13 mouse cellular contexts compared by ENCODE assay signal in genomic region chr10:58871149-58871820, GRCm38 (mm10). TPM values are rescaled to one million over a fixed set of nuclear protein-coding genes. Genes with fewer than 3 reads are reported as not detected.
DNase-seq lines count a peak whose midpoint lies in the region; ATAC-seq and TF ChIP-seq lines count a peak whose summit lies in the region.
"Had no signal": no experiment of that assay in that cellular context is flagged by ENCODE, and none has a peak within 500 bp of the region (broad histone marks: within the 10 kb centered on the region; RNA-seq: fewer than 3 reads in every experiment).

No protein-coding gene starts in this region.

- no peak overlapping the region for H3K27ac ChIP-seq in heart, embryonic 12.5 days (ENCODE audit: poor library complexity, severe bottlenecking)
- no peak overlapping the region for H3K27ac ChIP-seq in thymus, adult 2 months (ENCODE audit: control insufficient read depth, insufficient read depth, low read length)
- H3K27ac ChIP-seq: kidney, embryonic 15.5 days; limb, embryonic 12.5 days had no signal

- H3K27me3 ChIP-seq in heart, embryonic 12.5 days (replicated peaks): no peaks in the 10 kb centered on the region
- H3K27me3 ChIP-seq in thymus, adult 2 months (ENCODE audit: control insufficient read depth, insufficient read depth, low read length): no peaks in the 10 kb centered on the region
- H3K27me3 ChIP-seq: kidney, embryonic 15.5 days; limb, embryonic 12.5 days had no signal

- H3K9me3 ChIP-seq in heart, embryonic 12.5 days (replicated peaks): no peaks in the 10 kb centered on the region
- H3K9me3 ChIP-seq: kidney, embryonic 15.5 days; limb, embryonic 12.5 days had no signal

- H3K4me3 ChIP-seq in heart, embryonic 12.5 days: no peak overlapping the region
- no peak overlapping the region for H3K4me3 ChIP-seq in thymus, adult 2 months (ENCODE audit: control insufficient read depth, insufficient read depth, low read length)
- H3K4me3 ChIP-seq: kidney, embryonic 15.5 days; limb, embryonic 12.5 days had no signal

- H3K9ac ChIP-seq in heart, embryonic 12.5 days: no peak overlapping the region
- H3K9ac ChIP-seq: kidney, embryonic 15.5 days; limb, embryonic 12.5 days had no signal

- H3K4me2 ChIP-seq in heart, embryonic 12.5 days: no peak overlapping the region
- H3K4me2 ChIP-seq: kidney, embryonic 15.5 days; limb, embryonic 12.5 days had no signal

- TF ChIP-seq POLR2A in thymus, adult 2 months (IDR thresholded peaks at IDR 0.05; ENCODE audit: control insufficient read depth, extremely low read depth, insufficient read depth, low read length, poor library complexity): no peak

- H3K4me1 ChIP-seq in heart, embryonic 12.5 days (replicated peaks): no peaks in the 10 kb centered on the region
- no peaks in the 10 kb centered on the region for H3K4me1 ChIP-seq in thymus, adult 2 months (replicated peaks; ENCODE audit: control insufficient read depth, insufficient read depth, low read length)
- H3K4me1 ChIP-seq: limb, embryonic 12.5 days had no signal

- H3K36me3 ChIP-seq in heart, embryonic 12.5 days: no peaks in the 10 kb centered on the region
- no peaks in the 10 kb centered on the region for H3K36me3 ChIP-seq in thymus, adult 2 months (ENCODE audit: control insufficient read depth, insufficient read depth, low read length)
- H3K36me3 ChIP-seq: kidney, embryonic 15.5 days; limb, embryonic 12.5 days had no signal

- ATAC-seq in heart, embryonic 12.5 days (ENCODE audit: insufficient number of reproducible peaks, low FRiP score): no peak

- 70% methylated on average over 10 of the region's 10 CpGs for WGBS in heart, embryonic 12.5 days
- WGBS in thymus, adult 2 months: 87% methylated on average over 10 of the region's 10 CpGs

- no peak for TF ChIP-seq CTCF in thymus, adult 2 months (IDR thresholded peaks at IDR 0.05; ENCODE audit: borderline replicate concordance, control insufficient read depth, extremely low read depth, insufficient read depth, low read length, poor library complexity)

- DNase-seq in layer of hippocampus, adult 8-10 months (ENCODE audit: low spot score in 2 of 2): peak; percentile 21 to 51
- no peak for DNase-seq in layer of hippocampus, adult 9-10 months (ENCODE audit: low spot score)
- DNase-seq in frontal cortex, adult 2 months (ENCODE audit: extremely low spot score in 1 of 2, low spot score in 1 of 2): peak; percentile 66 to 82
- DNase-seq in left cerebral cortex, adult 9 months (ENCODE audit: low spot score in 2 of 2): peak; percentile 46 to 81
- DNase-seq in right cerebral cortex, postnatal 10 days (ENCODE audit: low spot score in 2 of 2): peak; percentile 72 to 79
- DNase-seq in thymus, adult 2 months: no peak
- no peak for DNase-seq in urinary bladder, postnatal 14 days (ENCODE audit: low spot score)
- DNase-seq: cerebellum, adult 9-10 months; gastrocnemius, postnatal 25 days had no signal

RNA-seq across cellular contexts. Expression of gene Sh3rf3, which starts 58.1 kb away (rescaled TPM):
- 10 to 100 TPM; 28.2 to 38.0 (median 32.1) TPM for total RNA-seq in layer of hippocampus, adult 8-10 months (2022)
- polyA plus RNA-seq in frontal cortex, adult 2 months (2012; rRNA removed): 17.7 and 19.7 TPM in 2 replicates
- 0.17 and 0.71 TPM in 2 replicates for polyA plus RNA-seq in heart, embryonic 12.5 days (2016; fragmentation: Nextera tagmentation; extraction: Ambion mirVana)
- 6.0 and 7.3 TPM in 2 replicates for polyA plus RNA-seq in thymus, adult 2 months (2012; rRNA removed)
- total RNA-seq: monocyte, adult 5-6 weeks had no signal

Comparison
In these comparisons a context has a peak if more than half of its experiments do, and no peak if none do; other contexts are left out.
1. DNase-seq: peak in layer of hippocampus, adult 8-10 months (2 of 2), frontal cortex, adult 2 months (2 of 2), left cerebral cortex, adult 9 months (2 of 2) and right cerebral cortex, postnatal 10 days (2 of 2); none in layer of hippocampus, adult 9-10 months (single experiment), thymus, adult 2 months (single experiment) and urinary bladder, postnatal 14 days (single experiment).